Mouse (Mus musculus) liver, embryonic 14.5 days (tissue): ENCODE measurements around the gene Slc16a9. TPM values are rescaled to one million over a fixed set of nuclear protein-coding genes. Genes with fewer than 3 reads are reported as not detected.

Experiments
- ATAC-seq: fragments of 200-750 bp; cut with Nextera tagmentation; 2 replicates; pipeline ENCODE4 v1.8.0; 2017; ENCODE audit warnings: moderate number of reproducible peaks, mild to moderate bottlenecking, moderate library complexity; ENCODE audit not compliant: insufficient read depth
- DNase-seq, 3 experiments: peaks; one replicate each; pipeline ENCODE4 v3.0.0-alpha.2; 2012 to 2013; ENCODE audit warnings: low read depth in 3 of 3, low spot score in 3 of 3
- H3K27ac ChIP-seq: fragments of 300-500 bp; sonication (generic); 2 replicates; pipeline ENCODE4 v1.5.1; 2014; ENCODE audit warnings: moderate library complexity, mild to moderate bottlenecking, control low read depth, inconsistent platforms
- H3K27me3 ChIP-seq: fragments of 300-500 bp; sonication (generic); 2 replicates; pipeline ENCODE4 v1.6.1; 2014; ENCODE audit warnings: mild to moderate bottlenecking, low read length, moderate library complexity; ENCODE audit not compliant: control insufficient read depth, insufficient read depth
- H3K36me3 ChIP-seq: fragments of 300-500 bp; sonication (generic); replicated peaks from 2 replicates; pipeline ENCODE4 v1.6.1; 2014; ENCODE audit warnings: low read depth; ENCODE audit not compliant: control insufficient read depth, insufficient read depth
- H3K4me1 ChIP-seq, 2 experiments: fragments of 200-500 bp in 1 of 2; fragments of 300-500 bp in 1 of 2; sonication (generic) in 1 of 2; replicated peaks; 2 replicates each; pipeline ENCODE4 v1.6.1; 2012 to 2014; ENCODE audit warnings: antibody characterized with exemption in 1 of 2, inconsistent platforms in 1 of 2, low read length in 1 of 2; ENCODE audit not compliant: control insufficient read depth in 2 of 2, insufficient read depth in 2 of 2
- H3K4me2 ChIP-seq: fragments of 300-500 bp; sonication (generic); 2 replicates; pipeline ENCODE4 v1.6.1; 2014; ENCODE audit warnings: low read depth, mild to moderate bottlenecking, control low read depth, moderate library complexity
- H3K4me3 ChIP-seq, 2 experiments: fragments of 200-500 bp in 1 of 2; fragments of 300-500 bp in 1 of 2; sonication (generic) in 1 of 2; 2 replicates each; pipeline ENCODE4 v1.5.1; 2012 to 2014; ENCODE audit warnings: low read depth in 2 of 2, low read length in 2 of 2, mild to moderate bottlenecking in 2 of 2, control low read depth in 1 of 2, inconsistent platforms in 1 of 2, moderate library complexity in 1 of 2; ENCODE audit not compliant: insufficient read depth in 1 of 2
- H3K9ac ChIP-seq: fragments of 300-500 bp; sonication (generic); replicated peaks from 2 replicates; pipeline ENCODE4 v1.6.1; 2014; ENCODE audit warnings: mild to moderate bottlenecking, control low read depth, moderate library complexity
- H3K9me3 ChIP-seq: fragments of 300-500 bp; sonication (generic); 2 replicates; pipeline ENCODE4 v1.6.1; 2016; ENCODE audit warnings: low read length, mixed read lengths; ENCODE audit not compliant: control insufficient read depth
- CTCF ChIP-seq: IDR thresholded peaks from 2 replicates; pipeline ENCODE4 v1.5.1; 2016; ENCODE audit warnings: antibody characterized with exemption, low read depth, control low read depth
- EP300 ChIP-seq: IDR thresholded peaks from 2 replicates; pipeline ENCODE4 v1.6.1; 2016; ENCODE audit warnings: antibody characterized with exemption, low read depth
- WGBS: fragments of 180-500 bp; shearing (Covaris S2); extraction: QIAGEN DNeasy Blood & Tissue Kit; methylation state at CpG from one replicate; pipeline ENCODE4 v1.1.7; 2014; ENCODE audit not compliant: insufficient replicate concordance; 5-methylcytosine and 5-hydroxymethylcytosine counted together
- polyA plus RNA-seq, 2 experiments: library from polyadenylated mRNA; depleted of rRNA in 1 of 2; stranded (reverse) in 1 of 2; unstranded in 1 of 2; fragments of >200 nt; fragmentation: Nextera tagmentation in 1 of 2; extraction: Ambion mirVana in 1 of 2; gene quantifications; 2 replicates each; pipeline versions ENCODE4 v1.2.1 to v1.2.3; 2012 to 2014

Slc16a9 gene
- polyA plus RNA-seq (2012; rRNA removed), result 0.26 and 0.27 TPM in 2 replicates
- 0.28 and 0.39 TPM in 2 replicates for polyA plus RNA-seq (2014; fragmentation: Nextera tagmentation; extraction: Ambion mirVana)

GRCm38 (mm10) chr10:70244921-70245558, at the start of gene Slc16a9:
Slc16a9 (plus strand) TSS chr10:70245100.
- under 1% methylated on average over 54 of the region's 54 CpGs for WGBS
- Histone ChIP-seq H3K27me3 (peaks cover 28% of the 10 kb centered on the region), H3K4me3 (peak within 1 kb of the TSS; percentile 49 to 50), H3K36me3 (no peaks in the 10 kb centered on the region), H3K4me2 (peak within 1 kb of the TSS; percentile 63), H3K9me3 (no peaks in the 10 kb centered on the region), H3K9ac (no peak within 1 kb of the TSS), H3K27ac (no peak within 1 kb of the TSS), H3K4me1 (0 out of 4 replicates have a peak, but pooled peaks cover 0 to 1% of the 10 kb centered on the region in 2 experiments)
- no peak for ATAC-seq
- DNase-seq, result no peak
- peak; percentile 32 for TF ChIP-seq CTCF
- TF ChIP-seq EP300, result no peak

GRCm38 (mm10) chr10:70195279-70195678, 49.6 kb upstream of the Slc16a9 start:
- DNase-seq, result peak in 2 of 3 experiments; percentile 13 to 17
- Histone ChIP-seq H3K4me2 (peak overlapping the region; percentile 20; the same call in 1 of the 2 replicates), H3K4me3 (no peak overlapping the region), H3K36me3 (peaks cover 2% of the 10 kb centered on the region), H3K9ac (no peak overlapping the region), H3K9me3 (no peaks in the 10 kb centered on the region), H3K27me3 (no peaks in the 10 kb centered on the region), H3K4me1 (peaks cover 0 to 16% of the 10 kb centered on the region in 2 experiments; a peak in 2 of 4 replicates), H3K27ac (peak overlapping the region; percentile 22; the same call in 1 of the 2 replicates)
- peak; percentile 42; the same call in 1 of the 2 replicates for ATAC-seq
- WGBS, result 37% methylated on average over 7 of the region's 7 CpGs
- TF ChIP-seq CTCF, result no peak
- TF ChIP-seq EP300, result no peak

DNA sequence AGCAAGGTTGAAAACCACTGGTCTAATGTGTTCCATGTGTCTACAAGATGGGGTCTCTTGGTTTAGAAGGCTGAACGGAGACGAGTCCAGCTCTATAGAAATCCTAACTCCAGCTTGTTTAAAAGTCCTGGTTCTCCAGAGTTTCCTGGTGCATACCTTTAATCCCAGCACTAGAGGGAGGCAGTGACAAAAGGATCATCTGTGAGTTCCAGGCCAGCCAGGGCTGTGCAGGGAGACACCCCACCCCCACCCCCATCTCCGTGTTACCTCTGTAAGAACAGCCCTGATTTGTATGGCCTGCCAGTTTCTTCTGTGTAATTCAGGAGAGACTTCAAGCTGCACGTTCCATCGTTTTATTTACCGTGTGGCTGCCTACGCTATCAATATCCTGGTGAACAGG, 49.1 kb upstream of the Slc16a9 start:
- peaks cover 0 to 18% of the 10 kb centered on the region in 2 experiments; a peak in 2 of 4 replicates for H3K4me1 ChIP-seq
- DNase-seq, result no peak

DNA sequence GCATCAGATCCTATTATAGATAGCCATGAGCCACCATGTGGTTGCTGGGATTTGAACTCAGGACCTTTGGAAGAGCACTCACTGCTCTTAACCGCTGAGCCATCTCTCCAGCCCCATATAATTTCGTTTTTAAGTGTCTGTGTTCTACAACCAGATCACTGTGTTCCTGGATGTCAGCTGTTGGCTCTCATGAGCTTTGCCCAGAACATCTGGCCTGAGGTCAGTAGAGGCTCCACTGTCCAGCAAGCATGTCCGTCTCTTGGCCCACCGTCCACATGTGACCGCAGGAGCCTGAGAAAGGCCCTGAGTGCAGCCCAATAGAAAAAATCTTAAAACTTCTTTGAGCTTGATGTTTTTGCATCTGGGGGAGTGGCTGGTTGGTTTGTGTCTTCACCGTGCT, 48.2 kb upstream of the Slc16a9 start:
- TF ChIP-seq EP300, result no peak
- TF ChIP-seq CTCF, result no peak
- 77% methylated on average over 6 of the region's 6 CpGs for WGBS
- peaks cover 0 to 18% of the 10 kb centered on the region in 2 experiments; a peak in 2 of 4 replicates for H3K4me1 ChIP-seq
- H3K27ac ChIP-seq, result no peak overlapping the region
- ATAC-seq (no peak), DNase-seq (no peak)
- no peaks in the 10 kb centered on the region; the same call in 1 of the 2 replicates for H3K36me3 ChIP-seq
- H3K9me3 ChIP-seq, result no peaks in the 10 kb centered on the region
- no peaks in the 10 kb centered on the region for H3K27me3 ChIP-seq
- H3K9ac ChIP-seq, result no peak overlapping the region
- H3K4me3 ChIP-seq, result no peak overlapping the region
- no peak overlapping the region for H3K4me2 ChIP-seq

More for the DNA sequence above, 49.1 kb upstream of the Slc16a9 start:
- no peak overlapping the region for H3K4me3 ChIP-seq
- WGBS, result 38% methylated on average over 7 of the region's 7 CpGs
- no peak overlapping the region for H3K9ac ChIP-seq
- H3K9me3 ChIP-seq, result no peaks in the 10 kb centered on the region
- H3K27me3 ChIP-seq, result no peaks in the 10 kb centered on the region
- H3K4me2 ChIP-seq, result no peak overlapping the region; the same call in 1 of the 2 replicates
- peak; percentile 64 for ATAC-seq
- TF ChIP-seq EP300 (no peak), CTCF (peak; percentile 47)
- peaks cover 2% of the 10 kb centered on the region for H3K36me3 ChIP-seq
- H3K27ac ChIP-seq, result peak overlapping the region; percentile 22; the same call in 1 of the 2 replicates

DNA sequence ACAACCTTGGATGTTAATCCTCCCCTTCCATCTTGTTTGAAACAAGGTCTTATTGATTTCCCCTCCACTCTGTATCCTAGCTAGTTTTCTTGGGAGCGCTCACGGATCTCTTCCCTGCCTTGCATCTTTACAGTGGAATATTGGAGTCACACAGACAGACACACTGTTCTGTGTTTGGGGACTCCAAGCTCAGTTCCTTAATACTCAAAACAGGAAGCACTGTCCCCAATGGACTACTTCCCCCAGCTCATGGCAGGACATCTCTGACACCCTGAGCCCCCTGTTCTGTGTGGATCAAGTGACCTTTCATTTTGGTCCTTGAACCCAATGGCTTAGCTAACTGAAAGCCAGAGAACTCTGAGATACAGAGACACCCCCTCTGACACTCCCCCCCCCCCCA, 47.3 kb upstream of the Slc16a9 start:
- H3K9me3 ChIP-seq, result no peaks in the 10 kb centered on the region

More for the DNA sequence above, 47.3 kb upstream of the Slc16a9 start:
- H3K4me2 ChIP-seq, result no peak overlapping the region
- WGBS, result 82% methylated on average over 2 of the region's 2 CpGs
- DNase-seq (no peak), ATAC-seq (no peak)
- H3K9ac ChIP-seq, result no peak overlapping the region
- TF ChIP-seq EP300 (no peak), CTCF (no peak)
- no peak overlapping the region for H3K4me3 ChIP-seq
- peaks cover 0 to 18% of the 10 kb centered on the region in 2 experiments; a peak in 2 of 4 replicates for H3K4me1 ChIP-seq
- no peaks in the 10 kb centered on the region; the same call in 1 of the 2 replicates for H3K36me3 ChIP-seq
- no peaks in the 10 kb centered on the region for H3K27me3 ChIP-seq
- H3K27ac ChIP-seq, result no peak overlapping the region
